Mouse (Mus musculus) heart, embryonic 12.5 days (tissue): ENCODE results near the gene Pfdn6. TPM values are rescaled to one million over a fixed set of nuclear protein-coding genes. Genes with fewer than 3 reads are reported as not detected.
A peak's percentile ranks its signal among the peaks of the same experiment; 100 is the strongest.

Source experiments
- ATAC-seq: fragments of 200-750 bp; cut with Nextera tagmentation; 2 replicates; pipeline ENCODE4 v1.8.0; 2017; ENCODE audit warnings: moderate TSS enrichment, moderate library complexity; ENCODE audit not compliant: insufficient number of reproducible peaks, low FRiP score
- H3K27ac ChIP-seq: fragments of 300-500 bp; sonication (generic); 2 replicates; pipeline ENCODE4 v1.5.1; 2016; ENCODE audit warnings: mild to moderate bottlenecking, moderate library complexity; ENCODE audit not compliant: poor library complexity, severe bottlenecking
- H3K27me3 ChIP-seq: fragments of 300-500 bp; sonication (generic); replicated peaks from 2 replicates; pipeline ENCODE4 v1.6.1; 2016; ENCODE audit warnings: mild to moderate bottlenecking, moderate library complexity
- H3K36me3 ChIP-seq: fragments of 300-500 bp; sonication (generic); 2 replicates; pipeline ENCODE4 v1.6.1; 2016; ENCODE audit warnings: mild to moderate bottlenecking, moderate library complexity
- H3K4me1 ChIP-seq: fragments of 300-500 bp; sonication (generic); replicated peaks from 2 replicates; pipeline ENCODE4 v1.6.1; 2016; ENCODE audit warnings: mild to moderate bottlenecking
- H3K4me2 ChIP-seq: fragments of 300-500 bp; sonication (generic); 2 replicates; pipeline ENCODE4 v1.6.1; 2016; ENCODE audit warnings: mild to moderate bottlenecking, moderate library complexity
- H3K4me3 ChIP-seq: fragments of 300-500 bp; sonication (generic); 2 replicates; pipeline ENCODE4 v1.5.1; 2016; ENCODE audit warnings: mild to moderate bottlenecking
- H3K9ac ChIP-seq: fragments of 300-500 bp; sonication (generic); 2 replicates; pipeline ENCODE4 v1.6.1; 2016; ENCODE audit warnings: mild to moderate bottlenecking, moderate library complexity
- H3K9me3 ChIP-seq: fragments of 300-500 bp; sonication (generic); replicated peaks from 2 replicates; pipeline ENCODE4 v1.6.1; 2016; ENCODE audit warnings: mild to moderate bottlenecking, moderate library complexity
- WGBS: fragments of 180-500 bp; shearing (Covaris S2); methylation state at CpG from one replicate; pipeline ENCODE4 v1.1.7; 2016; 5-methylcytosine and 5-hydroxymethylcytosine counted together
- polyA plus RNA-seq: library from polyadenylated mRNA; unstranded; fragments of >200 nt; fragmentation: Nextera tagmentation; extraction: Ambion mirVana; gene quantifications from 2 replicates; pipeline ENCODE4 v1.2.1, GENCODE M21; 2016

The Pfdn6 gene
- polyA plus RNA-seq, 1 experiment from 2014 or later: 127 TPM

- Histone ChIP-seq H3K27me3 (no peaks in the 10 kb centered on the region), H3K9ac (peak overlapping the region; percentile 95), H3K4me3 (peak overlapping the region; percentile 77), H3K4me1 (peaks cover 21% of the 10 kb centered on the region), H3K9me3 (no peaks in the 10 kb centered on the region), H3K4me2 (peak overlapping the region; percentile 95), H3K36me3 (peaks cover 52% of the 10 kb centered on the region), H3K27ac (peak overlapping the region; percentile 99)
- peak; percentile 9; the same call in 1 of the 2 replicates for ATAC-seq
- WGBS: 1% methylated on average over 45 of the region's 45 CpGs
These were observed 9.6 kb downstream of the Pfdn6 start for GRCm38 (mm10) chr17:33930280-33931158.

GRCm38 (mm10) chr17:33929371-33930279, 10.5 kb downstream of the Pfdn6 start, which contains the start of gene Rgl2:
TSS of gene Rgl2 (plus strand) at chr17:33929543.
- H3K9ac ChIP-seq: peak within 1 kb of the TSS; percentile 95
- peaks cover 51% of the 10 kb centered on the region for H3K36me3 ChIP-seq
- H3K4me2 ChIP-seq: peak within 1 kb of the TSS; percentile 95
- H3K4me1 ChIP-seq: peaks cover 21% of the 10 kb centered on the region
- H3K4me3 ChIP-seq: peak within 1 kb of the TSS; percentile 77
- peak within 1 kb of the TSS; percentile 99 for H3K27ac ChIP-seq
- no peaks in the 10 kb centered on the region for H3K9me3 ChIP-seq
- no peaks in the 10 kb centered on the region for H3K27me3 ChIP-seq
- WGBS: under 1% methylated on average over 70 of the region's 80 CpGs
- ATAC-seq: peak; percentile 82

GRCm38 (mm10) chr17:33928251-33928947, 11.7 kb downstream of the Pfdn6 start:
- H3K9me3 ChIP-seq: no peaks in the 10 kb centered on the region
- peaks cover 21% of the 10 kb centered on the region for H3K4me1 ChIP-seq
- no peak for ATAC-seq
- no peak overlapping the region for H3K27ac ChIP-seq
- no peaks in the 10 kb centered on the region for H3K27me3 ChIP-seq
- H3K9ac ChIP-seq: peak overlapping the region; percentile 95
- H3K36me3 ChIP-seq: peaks cover 38% of the 10 kb centered on the region
- H3K4me3 ChIP-seq: peak overlapping the region; percentile 77
- WGBS: 56% methylated on average over 21 of the region's 21 CpGs
- peak overlapping the region; percentile 95 for H3K4me2 ChIP-seq

- no peaks in the 10 kb centered on the region for H3K27me3 ChIP-seq
- no peaks in the 10 kb centered on the region for H3K9me3 ChIP-seq
- no peak overlapping the region for H3K4me2 ChIP-seq
- no peak overlapping the region for H3K9ac ChIP-seq
- H3K27ac ChIP-seq: no peak overlapping the region
- ATAC-seq: no peak
- peaks cover 19% of the 10 kb centered on the region for H3K4me1 ChIP-seq
- 77% methylated on average over 17 of the region's 17 CpGs for WGBS
- peaks cover 23% of the 10 kb centered on the region; the same call in 1 of the 2 replicates for H3K36me3 ChIP-seq
- H3K4me3 ChIP-seq: no peak overlapping the region
These were observed 13.8 kb downstream of the Pfdn6 start for GRCm38 (mm10) chr17:33926207-33926932.

- Histone ChIP-seq H3K27me3 (no peaks in the 10 kb centered on the region), H3K9me3 (no peaks in the 10 kb centered on the region), H3K9ac (no peak overlapping the region), H3K4me1 (peaks cover 17% of the 10 kb centered on the region), H3K36me3 (peaks cover 23% of the 10 kb centered on the region; the same call in 1 of the 2 replicates), H3K4me3 (no peak overlapping the region), H3K4me2 (no peak overlapping the region), H3K27ac (no peak overlapping the region)
- WGBS: 79% methylated on average over 21 of the region's 21 CpGs
- no peak for ATAC-seq
These were observed 14.6 kb downstream of the Pfdn6 start for GRCm38 (mm10) chr17:33925406-33926116.

GRCm38 (mm10) chr17:33924577-33925283, 15.4 kb downstream of the Pfdn6 start:
- H3K4me2 ChIP-seq: no peak overlapping the region
- peaks cover 23% of the 10 kb centered on the region; the same call in 1 of the 2 replicates for H3K36me3 ChIP-seq
- H3K27me3 ChIP-seq: no peaks in the 10 kb centered on the region
- no peak overlapping the region for H3K27ac ChIP-seq
- no peaks in the 10 kb centered on the region for H3K9me3 ChIP-seq
- H3K9ac ChIP-seq: no peak overlapping the region
- peaks cover 20% of the 10 kb centered on the region for H3K4me1 ChIP-seq
- no peak overlapping the region for H3K4me3 ChIP-seq
- 78% methylated on average over 10 of the region's 10 CpGs for whole genome bisulfite sequencing
- ATAC-seq: no peak

GRCm38 (mm10) chr17:33921361-33921760, 18.8 kb downstream of the Pfdn6 start:
- no peak overlapping the region for H3K4me3 ChIP-seq
- no peak for ATAC-seq
- no peaks in the 10 kb centered on the region for H3K27me3 ChIP-seq
- WGBS: 85% methylated on average over 7 of the region's 7 CpGs
- peaks cover 34% of the 10 kb centered on the region for H3K4me1 ChIP-seq
- H3K4me2 ChIP-seq: no peak overlapping the region
- H3K36me3 ChIP-seq: peaks cover 30% of the 10 kb centered on the region
- no peaks in the 10 kb centered on the region for H3K9me3 ChIP-seq
- H3K9ac ChIP-seq: no peak overlapping the region
- H3K27ac ChIP-seq: no peak overlapping the region

GRCm38 (mm10) chr17:33920282-33921097, 19.7 kb downstream of the Pfdn6 start:
- Histone ChIP-seq H3K9ac (peak overlapping the region; percentile 86), H3K4me2 (peak overlapping the region; percentile 94), H3K27me3 (no peaks in the 10 kb centered on the region), H3K36me3 (peaks cover 24% of the 10 kb centered on the region), H3K4me1 (peaks cover 34% of the 10 kb centered on the region), H3K9me3 (no peaks in the 10 kb centered on the region), H3K27ac (peak overlapping the region; percentile 44), H3K4me3 (peak overlapping the region; percentile 75)
- ATAC-seq: peak; percentile 36
- under 1% methylated on average over 36 of the region's 36 CpGs for WGBS
